Mouse (Mus musculus) lung, postnatal 14 days (tissue): ENCODE results near the gene Relb.
"Not testable (repeated sequence)": the region's sequence is repeated elsewhere in the genome, so short reads cannot be mapped to it uniquely, and the experiment has no call there.

Experiments used
- DNase-seq: peaks from one replicate; pipeline ENCODE4 v3.0.0; 2021

Relb gene

DNA sequence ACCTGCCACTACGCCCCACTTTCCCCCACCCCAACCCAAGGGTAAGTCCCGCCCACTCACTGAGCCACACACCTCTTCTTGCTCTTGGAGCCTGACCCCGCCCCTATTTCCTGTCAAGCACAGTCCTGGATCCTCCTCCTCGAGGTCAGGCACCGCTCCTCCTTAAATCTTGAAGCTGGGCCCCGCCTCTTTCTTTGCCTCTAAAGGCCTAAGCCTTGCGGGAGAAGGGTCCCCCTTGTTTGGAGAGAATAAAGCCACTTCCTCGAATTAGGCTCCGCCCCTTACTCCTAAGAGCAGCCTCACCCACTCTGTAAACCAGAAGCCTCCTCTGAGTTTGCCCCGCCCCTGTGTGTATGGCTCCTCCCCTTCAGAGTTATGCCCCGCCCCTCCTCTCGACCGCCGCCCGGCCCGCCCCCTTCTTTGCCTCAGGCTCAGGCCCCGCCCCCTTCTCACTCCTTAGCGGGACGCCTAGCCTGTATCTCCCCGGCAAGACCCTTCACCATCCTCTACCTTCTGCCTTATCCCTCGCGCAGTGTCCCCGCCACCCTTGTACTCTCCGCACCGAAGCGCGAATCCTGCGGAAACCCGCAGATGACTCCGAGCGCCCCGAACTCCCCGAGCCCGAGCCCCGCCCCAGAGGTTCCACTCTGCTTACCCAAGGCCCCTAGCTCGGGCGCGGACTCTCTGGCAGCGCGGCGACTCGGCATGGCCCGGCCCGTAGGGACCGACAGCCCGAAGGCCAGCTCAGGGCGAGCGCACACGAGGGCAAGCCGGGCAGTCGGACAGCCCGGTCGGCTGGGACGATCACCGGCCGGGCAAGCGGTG, 490 bp downstream of the Relb start:
- DNase-seq = peak; percentile 98

- DNase-seq = no peak
Observed at GRCm38 (mm10) chr7:19628192-19628535, 1.1 kb downstream of the Relb start.

- DNase-seq = no peak
Observed at GRCm38 (mm10) chr7:19627721-19628120, 1.5 kb downstream of the Relb start.

GRCm38 (mm10) chr7:19623433-19623832, 5.8 kb downstream of the Relb start:
- no peak for DNase-seq

GRCm38 (mm10) chr7:19622241-19622640, 7.0 kb downstream of the Relb start:
- DNase-seq = no peak

DNA sequence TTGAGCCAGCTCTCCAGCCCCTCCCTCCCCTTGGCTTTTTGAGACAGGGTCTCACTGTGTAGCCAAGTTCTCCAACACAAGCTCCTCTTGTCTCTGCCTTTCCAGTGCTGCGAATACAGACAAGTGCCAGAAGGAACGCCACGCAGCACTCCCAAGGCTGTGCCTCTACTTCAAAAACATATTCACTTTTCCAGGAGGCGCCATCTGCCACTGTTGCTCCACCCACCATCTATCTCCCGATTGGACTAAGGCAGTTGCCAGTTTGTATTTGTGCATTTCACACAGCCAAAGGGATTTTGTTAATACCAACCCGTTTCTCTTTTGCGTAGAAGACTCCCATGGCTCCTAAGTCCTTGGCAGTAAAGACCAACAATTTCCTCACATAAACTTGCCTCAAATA, 8.4 kb downstream of the Relb start:
- no peak for DNase-seq

GRCm38 (mm10) chr7:19619004-19619801, 10.0 kb downstream of the Relb start:
- DNase-seq = peak; percentile 84

DNA sequence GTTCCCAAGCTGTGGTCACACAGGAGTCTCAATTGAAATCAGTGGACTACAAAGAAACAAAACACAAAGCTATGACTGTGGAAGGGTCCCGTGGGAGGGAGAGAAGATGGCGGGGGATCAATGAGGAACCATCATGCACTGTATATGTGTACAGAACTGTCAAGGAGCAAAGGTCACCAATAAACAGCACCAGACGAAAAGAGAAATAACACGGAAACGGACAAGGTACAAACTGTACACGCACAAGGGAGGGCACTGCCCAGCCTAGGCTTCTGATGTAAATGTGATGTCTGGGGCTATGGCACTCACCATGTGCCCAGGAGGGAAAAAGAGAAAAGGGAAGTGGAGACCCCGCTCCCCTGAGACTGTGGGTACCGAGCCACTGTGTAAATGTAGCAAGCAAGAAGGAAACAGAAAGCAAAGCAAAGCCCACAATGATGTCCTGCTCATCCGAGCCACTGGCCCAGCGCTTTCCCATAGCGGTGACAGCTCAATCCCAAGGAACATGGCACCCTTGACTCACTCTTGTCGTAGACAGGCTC, 14.1 kb downstream of the Relb start:
- DNase-seq = no peak

DNA sequence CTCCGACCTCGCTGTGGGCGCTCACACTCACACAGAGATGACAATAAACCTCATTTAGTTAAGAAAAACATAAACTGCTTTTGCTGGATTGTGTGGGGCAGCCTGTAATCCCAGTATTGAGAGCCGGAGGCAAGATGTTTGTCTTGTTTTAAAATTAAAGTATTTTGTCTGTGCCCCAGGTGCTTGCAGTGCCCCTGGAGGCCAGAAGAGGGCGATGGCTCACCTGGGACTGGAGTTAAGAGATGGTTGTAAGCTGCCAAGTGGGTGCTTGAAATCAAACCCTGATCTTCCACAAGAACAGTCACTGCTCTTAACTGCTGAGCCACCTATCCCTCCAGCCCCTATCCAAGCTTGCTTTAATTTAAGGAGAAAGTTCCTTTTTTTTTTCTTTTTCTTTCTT, 18.3 kb downstream of the Relb start:
- DNase-seq = no peak

GRCm38 (mm10) chr7:19609641-19610332, 19.5 kb downstream of the Relb start:
- DNase-seq = no peak

GRCm38 (mm10) chr7:19607291-19607690, 21.9 kb downstream of the Relb start:
- DNase-seq = no peak

- DNase-seq = not testable (repeated sequence)
Observed at GRCm38 (mm10) chr7:19604606-19605214, 24.5 kb downstream of the Relb start.

DNA sequence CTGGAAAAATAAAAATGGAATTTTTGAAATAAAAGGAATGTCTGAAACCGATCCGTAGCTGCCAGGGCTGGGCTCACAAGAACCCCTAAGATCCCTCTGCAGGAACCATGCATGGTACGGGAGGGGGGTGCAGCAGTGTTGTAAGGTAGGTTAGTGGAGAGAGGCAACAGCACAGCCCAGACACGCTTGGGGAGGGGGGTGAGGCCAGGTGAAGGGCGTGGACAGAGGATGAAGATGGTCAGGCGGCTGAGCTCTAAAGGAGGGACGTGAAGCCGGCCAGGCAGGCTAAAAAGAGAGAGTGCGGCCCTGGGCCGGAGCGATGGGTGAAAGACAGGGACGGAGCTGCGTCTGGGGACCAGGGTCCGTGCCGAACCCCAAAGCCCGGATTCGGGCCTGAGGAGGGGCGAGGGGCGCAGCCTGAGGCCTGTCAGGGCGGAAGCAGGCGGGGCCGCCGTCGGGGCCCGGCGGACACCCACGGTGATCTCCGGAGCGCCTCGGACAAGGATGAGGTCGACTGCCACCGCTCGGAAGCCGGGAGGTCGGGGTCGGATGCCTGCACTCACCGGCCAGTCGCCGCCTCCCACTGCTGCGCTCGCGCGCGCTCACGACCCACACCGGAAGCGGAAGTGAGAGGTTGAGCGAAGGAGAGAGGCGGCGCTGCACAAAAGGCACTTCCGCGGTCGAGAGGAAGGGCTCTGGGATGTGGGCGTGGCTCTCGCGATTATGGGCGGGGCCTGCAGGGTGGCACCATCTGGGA, 25.2 kb downstream of the Relb start, which contains the start of gene Clasrp:
TSS of gene Clasrp (minus strand) at position 638 of the 757 bp plus-strand sequence.
- DNase-seq = peak; percentile 99

DNA sequence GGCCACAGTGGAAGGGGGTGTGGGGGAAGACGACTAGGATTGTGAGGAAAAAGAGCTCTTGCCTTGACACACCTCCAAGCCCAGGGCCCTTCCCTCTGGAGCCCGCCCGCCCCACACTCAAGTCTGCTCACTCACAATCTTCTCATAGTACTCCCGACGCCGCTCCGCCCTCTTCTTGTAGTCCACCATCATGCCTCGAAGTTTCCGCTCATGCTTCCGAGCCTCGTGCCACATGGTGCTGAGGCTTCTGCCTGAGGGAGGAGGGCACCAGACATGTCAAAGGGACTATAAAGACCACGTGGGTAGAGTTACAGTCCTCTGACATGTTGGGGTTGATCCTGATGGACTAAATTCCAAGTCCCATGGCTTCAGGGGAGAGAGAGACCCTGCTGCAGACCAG, 26.2 kb downstream of the Relb start:
- no peak for DNase-seq

DNA sequence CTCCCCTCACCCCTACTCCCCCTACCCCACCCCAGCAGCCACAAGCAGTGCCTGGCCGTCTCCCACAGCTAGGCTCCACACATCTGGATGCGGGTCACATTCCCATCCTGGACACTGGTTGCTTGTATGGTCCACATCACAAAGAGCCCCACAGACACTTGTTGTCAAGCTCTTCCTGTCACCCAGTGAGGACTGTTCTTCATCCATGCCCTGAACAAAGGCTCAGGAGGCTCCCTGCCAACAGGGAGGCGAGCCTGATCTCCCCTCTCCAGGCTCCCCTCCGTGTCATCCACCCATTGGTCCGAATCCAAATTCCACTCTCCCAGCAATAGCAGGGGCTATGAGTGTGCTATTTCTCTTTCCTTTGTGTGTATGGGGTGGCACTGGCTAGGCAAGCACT, 28.7 kb downstream of the Relb start:
- no peak for DNase-seq

- no peak for DNase-seq
Observed at GRCm38 (mm10) chr7:19593061-19593730, 36.0 kb downstream of the Relb start.

- DNase-seq = peak; percentile 85
Observed at GRCm38 (mm10) chr7:19589917-19590316, 39.3 kb downstream of the Relb start.

- DNase-seq = peak; percentile 68
Observed at GRCm38 (mm10) chr7:19589207-19589606, 40.0 kb downstream of the Relb start.

- DNase-seq = no peak
Observed at GRCm38 (mm10) chr7:19586269-19586668, 43.0 kb downstream of the Relb start.

DNA sequence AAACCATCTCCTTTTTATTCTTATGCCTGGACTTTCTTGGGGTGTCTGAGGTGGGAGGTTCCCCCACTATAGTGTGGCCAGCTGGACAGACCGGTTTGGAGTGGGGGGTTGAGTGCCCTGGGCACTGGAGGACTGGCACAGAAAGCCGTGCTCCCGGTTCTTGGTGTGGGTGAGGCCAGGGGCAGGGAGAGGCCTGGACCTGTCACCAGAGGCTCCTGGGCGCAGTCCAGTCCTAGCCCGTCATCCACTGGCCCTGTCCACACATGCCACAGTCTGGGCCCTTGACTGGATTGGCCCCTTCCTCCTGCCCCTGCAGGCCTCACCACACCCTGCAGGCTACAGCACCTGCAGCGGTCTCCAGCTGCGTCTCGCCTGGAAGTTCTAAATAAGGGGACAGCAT, 48.6 kb downstream of the Relb start:
- DNase-seq = peak; percentile 65

DNA sequence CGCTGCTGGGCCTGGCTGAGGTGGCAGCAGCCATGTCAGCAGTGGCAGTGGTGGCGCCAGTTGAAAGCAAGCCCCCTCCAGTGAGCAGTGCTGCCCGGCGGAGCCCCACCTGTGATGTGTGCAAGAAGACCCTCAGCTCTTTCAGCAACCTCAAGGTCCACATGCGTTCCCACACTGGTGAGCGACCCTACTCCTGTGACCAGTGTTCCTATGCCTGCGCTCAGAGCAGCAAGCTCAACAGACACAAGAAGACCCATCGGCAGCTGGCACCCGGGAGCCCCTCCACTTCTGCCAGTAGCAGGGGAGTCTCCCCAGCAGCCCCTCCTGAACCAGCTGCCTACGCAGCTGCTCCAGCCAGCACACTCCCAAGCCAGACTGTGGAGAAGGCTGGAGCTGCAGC, 49.5 kb downstream of the Relb start:
- no peak for DNase-seq
